Mouse (Mus musculus) layer of hippocampus, postnatal 36 days (tissue): ENCODE results near the gene Usp45. TPM values are rescaled to one million over a fixed set of nuclear protein-coding genes. Genes with fewer than 3 reads are reported as not detected.

ENCODE experiments used
- DNase-seq, 2 experiments: peaks; one replicate each; pipeline ENCODE4 v3.0.0; 2022
- total RNA-seq, 2 experiments: library from RNA; stranded (reverse); gene quantifications; 2 replicates each; pipeline ENCODE4 v1.2.3; 2021

Usp45 gene
- total RNA-seq, 2 experiments from 2014 or later: 51.2 to 58.8 TPM

GRCm38 (mm10) chr4:21793631-21794030, 26.7 kb downstream of the Usp45 start:
- peak; percentile 38 to 40 for DNase-seq

- no peak for DNase-seq
Observed at GRCm38 (mm10) chr4:21801013-21801412, 34.1 kb downstream of the Usp45 start.

DNA sequence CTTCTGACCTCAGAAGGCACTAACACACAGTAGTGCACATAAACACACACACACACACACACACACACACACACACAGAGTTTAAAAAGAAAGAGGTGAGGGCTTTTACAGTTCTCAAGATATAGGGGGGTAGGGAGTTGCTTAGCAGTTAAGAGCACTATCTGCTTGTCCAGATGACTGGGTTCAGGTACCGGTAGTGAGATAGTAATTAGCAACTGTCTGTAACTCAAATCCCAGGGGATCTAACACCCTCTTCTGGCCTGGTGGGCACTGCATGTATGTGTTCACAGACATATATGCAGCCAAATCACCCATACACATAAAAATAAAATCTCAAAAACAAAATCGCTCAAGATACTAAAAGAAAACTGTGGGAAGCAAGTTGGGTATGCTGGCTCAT, 34.7 kb downstream of the Usp45 start:
- no peak for DNase-seq

GRCm38 (mm10) chr4:21807204-21807603, 40.2 kb downstream of the Usp45 start:
- no peak for DNase-seq

DNA sequence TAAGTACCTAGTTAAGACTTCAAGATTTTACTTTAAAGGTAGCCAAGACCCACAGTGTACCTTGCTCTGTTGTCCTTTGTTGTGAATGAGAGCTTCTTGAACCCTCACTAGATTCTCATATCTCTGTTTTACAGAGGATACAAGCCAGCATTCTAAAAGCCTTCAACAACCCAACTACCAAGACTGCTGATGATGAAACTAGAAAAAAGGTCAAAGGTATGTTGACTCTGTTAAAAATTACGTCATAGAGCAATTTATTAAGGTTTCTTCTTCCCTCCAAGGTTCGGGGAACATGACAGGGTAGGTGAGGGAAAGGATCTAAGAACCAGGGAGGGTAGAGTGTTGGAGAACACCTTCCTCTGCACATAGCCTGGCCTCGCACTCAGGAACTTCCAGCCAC, 43.7 kb downstream of the Usp45 start:
- DNase-seq: no peak

DNA sequence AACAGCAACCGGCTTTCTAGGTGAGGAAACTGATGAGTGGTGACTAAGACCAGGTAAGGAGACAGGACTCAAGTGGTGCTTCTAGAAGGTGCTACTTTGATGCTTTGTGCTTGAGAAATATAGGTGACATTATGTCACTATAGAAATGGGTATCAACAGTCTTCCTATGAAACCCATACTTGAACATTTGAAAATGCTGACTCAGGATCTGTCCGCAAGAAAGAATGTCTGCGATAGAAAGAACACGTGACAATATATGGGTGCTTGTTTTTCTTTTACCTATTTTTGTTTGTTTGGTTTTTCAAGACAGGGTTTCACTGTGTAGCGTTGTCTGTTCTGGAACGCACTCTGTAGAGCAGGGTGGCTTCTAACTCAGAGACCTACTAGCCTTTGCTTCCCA, 45.7 kb downstream of the Usp45 start:
- no peak for DNase-seq

GRCm38 (mm10) chr4:21814029-21814428, 47.1 kb downstream of the Usp45 start:
- peak; percentile 10 to 31 for DNase-seq

DNA sequence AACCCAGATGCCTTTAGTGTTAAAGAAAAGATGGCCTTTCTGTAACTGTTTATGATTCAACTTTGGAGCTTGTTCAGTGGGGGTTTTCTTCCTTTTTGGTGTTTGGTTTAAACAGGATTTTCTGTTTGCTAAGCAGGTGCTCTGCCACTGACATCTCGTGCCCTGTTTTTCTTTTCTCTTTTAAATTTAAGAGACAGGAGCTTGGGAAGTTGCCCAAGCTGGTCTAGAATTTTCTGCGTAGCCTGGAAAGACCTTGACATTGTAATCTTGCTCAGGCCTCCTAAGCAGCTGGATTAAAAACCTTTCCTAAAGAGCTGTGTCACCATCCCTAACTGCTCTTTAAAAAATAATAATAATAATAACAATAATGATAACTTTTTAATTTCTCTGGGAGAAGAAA, 59.7 kb downstream of the Usp45 start:
- no peak for DNase-seq

- no peak for DNase-seq
Observed at GRCm38 (mm10) chr4:21832844-21833243, 65.9 kb downstream of the Usp45 start.

GRCm38 (mm10) chr4:21847481-21848286, 80.7 kb downstream of the Usp45 start, which contains the start of gene Pnisr:
Gene Pnisr, plus strand, starts transcription at chr4:21847583.
- peak; percentile 90 to 91 for DNase-seq

- peak; percentile 89 to 91 for DNase-seq
Observed at GRCm38 (mm10) chr4:21848287-21848630, 81.3 kb downstream of the Usp45 start.

DNA sequence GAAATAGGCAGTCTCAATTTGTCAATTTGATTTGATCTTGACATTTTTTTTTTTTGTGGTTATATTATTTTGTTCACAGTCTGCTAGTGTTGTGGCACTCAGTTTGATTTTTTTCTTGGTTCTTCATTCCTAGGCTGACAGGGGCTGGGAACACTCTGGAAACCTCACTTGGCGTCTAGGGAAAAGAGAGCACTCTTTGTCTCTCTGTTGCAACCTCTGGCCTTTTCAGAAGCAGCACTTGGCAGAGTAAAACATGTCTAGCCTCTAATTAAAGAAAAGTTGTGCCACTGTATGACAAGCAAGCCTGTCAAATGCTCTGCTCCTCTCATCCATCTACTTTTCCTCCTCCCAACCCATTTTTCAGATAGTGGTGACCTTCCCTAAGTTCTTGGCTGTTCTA, 90.5 kb downstream of the Usp45 start:
- no peak for DNase-seq

DNA sequence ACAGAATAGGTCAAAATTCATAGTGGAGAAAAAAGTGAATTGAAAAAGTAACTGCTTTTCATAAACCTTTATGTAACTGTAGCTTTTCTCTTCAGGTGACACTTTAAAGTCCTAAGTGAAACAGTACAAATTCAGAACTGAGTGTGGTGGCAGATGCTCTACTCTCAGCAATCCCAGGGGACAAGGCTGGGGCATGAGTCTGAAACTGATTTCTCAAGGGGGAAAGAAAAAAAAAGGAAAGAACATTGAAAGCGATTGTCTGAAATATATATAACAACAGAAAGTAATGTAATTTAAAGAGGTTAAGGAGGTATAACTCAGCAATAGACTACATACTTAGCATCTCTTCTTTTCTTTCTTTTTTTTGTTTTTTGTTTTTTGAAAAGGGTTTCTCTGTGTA, 98.3 kb downstream of the Usp45 start:
- DNase-seq: no peak

- no peak for DNase-seq
Observed at GRCm38 (mm10) chr4:21878776-21879175, 111.8 kb downstream of the Usp45 start.

- DNase-seq: peak; percentile 88 to 89
Observed at GRCm38 (mm10) chr4:21879565-21880220, 112.7 kb downstream of the Usp45 start, which contains the start of gene Coq3. Gene Coq3, plus strand, starts transcription at chr4:21879673.

GRCm38 (mm10) chr4:21882806-21883205, 115.8 kb downstream of the Usp45 start:
- no peak for DNase-seq

- DNase-seq: no peak
Observed at GRCm38 (mm10) chr4:21885831-21886230, 118.9 kb downstream of the Usp45 start.

Other genes starting within 250 kb of the Usp45 start
- gene Prdm13, start 81.2 kb upstream of the Usp45 start, total RNA-seq: not detected
- gene Ccnc, start 39.5 kb upstream of the Usp45 start, total RNA-seq: 10 to 100 TPM; 39.3 to 42.2 TPM
- 10 to 100 TPM; 25.4 to 26.7 TPM for gene Tstd3, start 56 bp downstream of the Usp45 start, total RNA-seq
- 100 to 1,000 TPM; 195 to 242 TPM for gene Pnisr, start 80.4 kb downstream of the Usp45 start, total RNA-seq
- gene Coq3, start 112.5 kb downstream of the Usp45 start, total RNA-seq: 10 to 100 TPM in 1 of 2 experiments, 1 to 10 TPM in 1; 10.0 to 12.7 TPM
- 10 to 100 TPM; 51.1 to 53.7 TPM for gene Faxc, start 164.2 kb downstream of the Usp45 start, total RNA-seq